Mouse (Mus musculus) embryonic facial prominence, embryonic 13.5 days (tissue): ENCODE results near the gene Dnaic2. TPM values are rescaled to one million over a fixed set of nuclear protein-coding genes. Genes with fewer than 3 reads are reported as not detected.

Experiments
- ATAC-seq: fragments of 200-750 bp; cut with Nextera tagmentation; 2 replicates; pipeline ENCODE4 v1.8.0; 2017; ENCODE audit warnings: low read depth; ENCODE audit not compliant: insufficient number of reproducible peaks, insufficient read depth, low FRiP score, low TSS enrichment
- H3K27ac ChIP-seq: fragments of 300-500 bp; sonication (generic); 2 replicates; pipeline ENCODE4 v1.5.1; 2015; ENCODE audit warnings: moderate library complexity, mild to moderate bottlenecking, inconsistent platforms
- H3K27me3 ChIP-seq: fragments of 300-500 bp; sonication (generic); 2 replicates; pipeline ENCODE4 v1.6.1; 2015; ENCODE audit warnings: mild to moderate bottlenecking, inconsistent platforms
- H3K36me3 ChIP-seq: fragments of 300-500 bp; sonication (generic); 2 replicates; pipeline ENCODE4 v1.6.1; 2015; ENCODE audit warnings: mild to moderate bottlenecking, inconsistent platforms
- H3K4me1 ChIP-seq: fragments of 300-500 bp; sonication (generic); 2 replicates; pipeline ENCODE4 v1.6.1; 2015; ENCODE audit warnings: inconsistent platforms
- H3K4me2 ChIP-seq: fragments of 300-500 bp; sonication (generic); 2 replicates; pipeline ENCODE4 v1.6.1; 2015; ENCODE audit warnings: moderate library complexity, mild to moderate bottlenecking, inconsistent platforms
- H3K4me3 ChIP-seq: fragments of 300-500 bp; sonication (generic); 2 replicates; pipeline ENCODE4 v1.5.1; 2015; ENCODE audit warnings: mild to moderate bottlenecking, inconsistent platforms
- H3K9ac ChIP-seq: fragments of 300-500 bp; sonication (generic); 2 replicates; pipeline ENCODE4 v1.6.1; 2015; ENCODE audit warnings: mild to moderate bottlenecking, inconsistent platforms
- H3K9me3 ChIP-seq: fragments of 300-500 bp; sonication (generic); 2 replicates; pipeline ENCODE4 v1.6.1; 2016; ENCODE audit warnings: inconsistent platforms
- WGBS: fragments of 180-500 bp; shearing (Covaris S2); methylation state at CpG from one replicate; pipeline ENCODE4 v1.1.7; 2015; ENCODE audit warnings: mixed read lengths; 5-methylcytosine and 5-hydroxymethylcytosine counted together
- polyA plus RNA-seq: library from polyadenylated mRNA; unstranded; fragments of >200 nt; fragmentation: Nextera tagmentation; extraction: Ambion mirVana; gene quantifications from 2 replicates; pipeline ENCODE4 v1.2.1, GENCODE M21; 2015

The Dnaic2 gene
- polyA plus RNA-seq, 1 experiment from 2014 or later = 1.1 TPM

- H3K27ac ChIP-seq = peak overlapping the region; percentile 48
- H3K9ac ChIP-seq = peak overlapping the region; percentile 51; the same call in 1 of the 2 replicates
- H3K4me3 ChIP-seq = no peak overlapping the region
- H3K27me3 ChIP-seq = no peaks in the 10 kb centered on the region
- WGBS = 43% methylated on average over 22 of the region's 22 CpGs
- peak overlapping the region; percentile 30 for H3K4me2 ChIP-seq
- peaks cover 20% of the 10 kb centered on the region for H3K4me1 ChIP-seq
- H3K36me3 ChIP-seq = peaks cover 25% of the 10 kb centered on the region
- no peaks in the 10 kb centered on the region for H3K9me3 ChIP-seq
- ATAC-seq = peak; percentile 48; the same call in 1 of the 2 replicates
Observed at GRCm38 (mm10) chr11:114704071-114704913, 22.9 kb upstream of the Dnaic2 start.

GRCm38 (mm10) chr11:114706358-114706757, 20.9 kb upstream of the Dnaic2 start:
- Histone ChIP-seq H3K9ac (no peak overlapping the region), H3K36me3 (peaks cover 38% of the 10 kb centered on the region), H3K9me3 (no peaks in the 10 kb centered on the region), H3K27me3 (no peaks in the 10 kb centered on the region), H3K4me1 (peaks cover 14% of the 10 kb centered on the region), H3K4me2 (no peak overlapping the region), H3K27ac (no peak overlapping the region), H3K4me3 (no peak overlapping the region)
- no peak for ATAC-seq
- WGBS = 87% methylated on average over 5 of the region's 5 CpGs

GRCm38 (mm10) chr11:114711393-114711792, 15.8 kb upstream of the Dnaic2 start:
- peaks cover 48% of the 10 kb centered on the region for H3K36me3 ChIP-seq
- H3K27ac ChIP-seq = no peak overlapping the region
- no peaks in the 10 kb centered on the region for H3K9me3 ChIP-seq
- no peak overlapping the region for H3K9ac ChIP-seq
- no peaks in the 10 kb centered on the region for H3K27me3 ChIP-seq
- 89% methylated on average over 3 of the region's 3 CpGs for WGBS
- no peaks in the 10 kb centered on the region for H3K4me1 ChIP-seq
- no peak overlapping the region for H3K4me2 ChIP-seq
- H3K4me3 ChIP-seq = no peak overlapping the region
- no peak for ATAC-seq

- no peak overlapping the region for H3K27ac ChIP-seq
- H3K4me3 ChIP-seq = no peak overlapping the region
- peaks cover 52% of the 10 kb centered on the region for H3K36me3 ChIP-seq
- WGBS = 88% methylated on average over 12 of the region's 12 CpGs
- no peak overlapping the region for H3K4me2 ChIP-seq
- ATAC-seq = no peak
- no peaks in the 10 kb centered on the region for H3K27me3 ChIP-seq
- no peaks in the 10 kb centered on the region for H3K4me1 ChIP-seq
- H3K9me3 ChIP-seq = no peaks in the 10 kb centered on the region
- H3K9ac ChIP-seq = no peak overlapping the region
Observed at GRCm38 (mm10) chr11:114711861-114712260, 15.3 kb upstream of the Dnaic2 start.

- 66% methylated on average over 6 of the region's 6 CpGs for WGBS
- Histone ChIP-seq H3K4me3 (no peak overlapping the region), H3K4me2 (no peak overlapping the region), H3K4me1 (no peaks in the 10 kb centered on the region), H3K27me3 (no peaks in the 10 kb centered on the region), H3K27ac (no peak overlapping the region), H3K36me3 (peaks cover 29% of the 10 kb centered on the region), H3K9ac (no peak overlapping the region), H3K9me3 (no peaks in the 10 kb centered on the region)
- no peak for ATAC-seq
Observed at GRCm38 (mm10) chr11:114714526-114714925, 12.7 kb upstream of the Dnaic2 start.

- Histone ChIP-seq H3K9me3 (no peaks in the 10 kb centered on the region), H3K4me1 (no peaks in the 10 kb centered on the region), H3K27ac (no peak overlapping the region), H3K27me3 (no peaks in the 10 kb centered on the region), H3K4me2 (no peak overlapping the region), H3K9ac (no peak overlapping the region), H3K4me3 (no peak overlapping the region), H3K36me3 (peaks cover 22% of the 10 kb centered on the region)
- WGBS = 73% methylated on average over 7 of the region's 7 CpGs
- ATAC-seq = no peak
Observed at GRCm38 (mm10) chr11:114715531-114715930, 11.7 kb upstream of the Dnaic2 start.

GRCm38 (mm10) chr11:114720535-114720934, 6.7 kb upstream of the Dnaic2 start:
- Histone ChIP-seq H3K27me3 (no peaks in the 10 kb centered on the region), H3K4me2 (no peak overlapping the region), H3K27ac (no peak overlapping the region), H3K9me3 (no peaks in the 10 kb centered on the region), H3K4me1 (peaks cover 13% of the 10 kb centered on the region), H3K9ac (no peak overlapping the region), H3K4me3 (no peak overlapping the region), H3K36me3 (0 out of 2 replicates have a peak, but pooled peaks cover 3% of the 10 kb centered on the region)
- WGBS = 87% methylated on average over 10 of the region's 10 CpGs
- no peak for ATAC-seq

- WGBS = 88% methylated on average over 8 of the region's 8 CpGs
Observed at GRCm38 (mm10) chr11:114722438-114722837, 4.8 kb upstream of the Dnaic2 start.

GRCm38 (mm10) chr11:114723030-114723429, 4.2 kb upstream of the Dnaic2 start:
- Histone ChIP-seq H3K4me3 (no peak overlapping the region), H3K4me2 (no peak overlapping the region), H3K4me1 (peaks cover 25% of the 10 kb centered on the region), H3K27ac (no peak overlapping the region), H3K9me3 (no peaks in the 10 kb centered on the region), H3K27me3 (no peaks in the 10 kb centered on the region), H3K9ac (no peak overlapping the region), H3K36me3 (no peaks in the 10 kb centered on the region)
- ATAC-seq = no peak; the same call in 1 of the 2 replicates
- 56% methylated on average over 13 of the region's 13 CpGs for WGBS

More at GRCm38 (mm10) chr11:114722438-114722837, 4.8 kb upstream of the Dnaic2 start:
- no peaks in the 10 kb centered on the region for H3K36me3 ChIP-seq
- no peak overlapping the region for H3K4me2 ChIP-seq
- no peak overlapping the region for H3K27ac ChIP-seq
- no peaks in the 10 kb centered on the region for H3K9me3 ChIP-seq
- H3K27me3 ChIP-seq = no peaks in the 10 kb centered on the region
- no peak for ATAC-seq
- no peak overlapping the region for H3K4me3 ChIP-seq
- H3K4me1 ChIP-seq = peaks cover 20% of the 10 kb centered on the region
- no peak overlapping the region for H3K9ac ChIP-seq

GRCm38 (mm10) chr11:114724787-114725590, 2.2 kb upstream of the Dnaic2 start:
- H3K27me3 ChIP-seq = no peaks in the 10 kb centered on the region
- no peaks in the 10 kb centered on the region for H3K36me3 ChIP-seq
- peak overlapping the region; percentile 66; the same call in 1 of the 2 replicates for H3K27ac ChIP-seq
- H3K4me3 ChIP-seq = no peak overlapping the region
- H3K4me1 ChIP-seq = peaks cover 32% of the 10 kb centered on the region
- H3K4me2 ChIP-seq = peak overlapping the region; percentile 14; the same call in 1 of the 2 replicates
- no peak overlapping the region for H3K9ac ChIP-seq
- no peak for ATAC-seq
- WGBS = 24% methylated on average over 11 of the region's 11 CpGs
- no peaks in the 10 kb centered on the region for H3K9me3 ChIP-seq

GRCm38 (mm10) chr11:114727826-114728186, 598 bp downstream of the Dnaic2 start:
- Histone ChIP-seq H3K27me3 (no peaks in the 10 kb centered on the region), H3K4me1 (peaks cover 32% of the 10 kb centered on the region), H3K4me3 (no peak overlapping the region; the same call in 1 of the 2 replicates), H3K27ac (no peak overlapping the region), H3K36me3 (no peaks in the 10 kb centered on the region), H3K9me3 (no peaks in the 10 kb centered on the region), H3K9ac (0 out of 2 replicates have a peak overlapping the region, but pooled peaks have one; percentile 58), H3K4me2 (peak overlapping the region; percentile 71)
- no peak for ATAC-seq
- 21% methylated on average over 5 of the region's 5 CpGs for WGBS
